Mouse (Mus musculus): Measurements from ENCODE around the gene Vstm4. TPM values are rescaled to one million over a fixed set of nuclear protein-coding genes. Genes with fewer than 3 reads are reported as not detected.

Vstm4 gene
- polyA plus RNA-seq, 1 experiment from 2014 or later: 7.7 TPM

DNA sequence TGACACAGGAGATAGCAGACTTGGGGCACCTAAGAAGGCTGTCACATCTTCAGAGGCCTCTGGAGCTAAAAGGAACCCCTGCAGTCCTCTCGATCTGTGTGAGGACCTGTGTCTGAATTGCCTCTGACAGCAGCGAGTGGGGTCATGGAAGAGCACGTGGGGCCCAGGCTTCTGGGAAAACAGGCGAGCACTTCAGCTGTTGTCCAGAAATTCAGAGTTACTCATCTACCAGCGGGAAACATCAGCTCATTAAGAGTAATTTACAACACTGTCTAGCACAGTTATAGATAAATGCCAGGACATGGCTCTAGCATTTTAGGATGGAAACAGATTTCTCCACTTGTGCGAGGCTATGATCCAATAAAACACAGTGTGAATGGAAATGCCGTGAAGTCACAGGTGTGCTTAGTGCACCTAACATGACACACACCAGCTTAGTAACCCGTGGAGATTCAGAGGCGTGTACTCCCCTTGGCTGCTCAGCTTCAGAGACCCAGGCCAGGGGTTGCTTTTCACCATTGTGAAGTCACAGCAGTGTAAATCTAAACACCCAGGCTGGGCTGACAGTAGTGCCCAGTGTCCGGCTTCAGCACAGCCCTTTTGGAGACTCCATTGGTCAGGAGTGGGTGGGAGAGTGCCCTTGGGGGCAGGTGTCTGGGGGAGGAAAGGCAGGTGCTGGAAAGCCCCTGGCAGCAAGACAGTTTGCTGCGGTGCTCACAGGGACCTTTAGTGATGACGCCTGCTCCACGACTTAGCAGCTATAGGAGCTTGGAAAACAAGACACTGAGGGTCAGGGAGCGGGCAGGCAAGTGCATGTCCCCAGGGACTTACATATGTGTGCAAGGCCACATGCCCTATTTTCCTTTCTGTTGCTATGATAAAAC, 32.0 kb upstream of the Vstm4 start:
- no peak overlapping the region for H3K27ac ChIP-seq (replicated peaks; ENCODE audit: low read depth, low read length)
- no peaks in the 10 kb centered on the region for H3K9me3 ChIP-seq (ENCODE audit: control insufficient read depth, low read length)
- H3K4me2 ChIP-seq (ENCODE audit: low read length): no peak overlapping the region
- H3K4me3 ChIP-seq (replicated peaks; ENCODE audit: low read depth, low read length): no peak overlapping the region
- no peaks in the 10 kb centered on the region for H3K27me3 ChIP-seq (ENCODE audit: control insufficient read depth, insufficient read depth, low read length)
- no peak for ATAC-seq (ENCODE audit: low FRiP score, low TSS enrichment)
- DNase-seq: no peak
- no peak overlapping the region for H3K9ac ChIP-seq (replicated peaks; ENCODE audit: low read length)
- no peaks in the 10 kb centered on the region for H3K36me3 ChIP-seq (ENCODE audit: control insufficient read depth, insufficient read depth, low read length)
- WGBS: 63% methylated on average over 14 of the region's 14 CpGs
- peaks cover 5% of the 10 kb centered on the region; the same call in 1 of the 2 replicates for H3K4me1 ChIP-seq (ENCODE audit: control insufficient read depth, insufficient read depth, low read length)

DNA sequence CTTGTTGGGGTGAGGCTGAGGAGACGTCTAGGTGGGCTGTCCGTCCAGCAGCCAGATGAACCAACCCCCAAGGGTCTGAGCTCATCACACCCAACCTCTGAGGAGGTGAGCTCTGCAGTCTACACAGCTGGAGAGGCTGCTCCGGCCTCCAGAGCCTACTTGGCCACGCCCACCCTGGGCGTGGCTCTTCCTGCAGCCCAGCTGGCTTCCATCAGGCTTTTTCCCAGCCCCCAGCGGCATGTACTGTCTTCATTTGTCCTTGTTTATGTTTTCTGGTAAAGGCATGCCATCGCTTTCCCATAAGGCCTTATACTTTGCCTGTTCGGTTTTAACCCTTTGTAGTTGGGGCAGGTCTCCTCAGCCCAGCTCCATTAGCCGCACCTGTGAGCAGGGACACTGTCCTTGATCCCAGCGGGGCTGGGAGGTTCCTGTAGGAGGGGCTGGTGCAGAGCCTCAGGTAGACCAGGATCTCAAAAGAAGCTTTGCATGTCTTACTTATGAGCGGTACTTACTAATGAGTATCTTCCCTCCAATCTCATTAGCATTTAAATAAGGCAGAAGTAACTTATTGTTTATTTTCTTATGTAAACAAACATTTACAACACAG, 31.0 kb upstream of the Vstm4 start:
- H3K4me2 ChIP-seq (ENCODE audit: low read length): peak overlapping the region; percentile 19; the same call in 1 of the 2 replicates
- DNase-seq (peak; percentile 67), ATAC-seq (ENCODE audit: low FRiP score, low TSS enrichment) (no peak)

DNA sequence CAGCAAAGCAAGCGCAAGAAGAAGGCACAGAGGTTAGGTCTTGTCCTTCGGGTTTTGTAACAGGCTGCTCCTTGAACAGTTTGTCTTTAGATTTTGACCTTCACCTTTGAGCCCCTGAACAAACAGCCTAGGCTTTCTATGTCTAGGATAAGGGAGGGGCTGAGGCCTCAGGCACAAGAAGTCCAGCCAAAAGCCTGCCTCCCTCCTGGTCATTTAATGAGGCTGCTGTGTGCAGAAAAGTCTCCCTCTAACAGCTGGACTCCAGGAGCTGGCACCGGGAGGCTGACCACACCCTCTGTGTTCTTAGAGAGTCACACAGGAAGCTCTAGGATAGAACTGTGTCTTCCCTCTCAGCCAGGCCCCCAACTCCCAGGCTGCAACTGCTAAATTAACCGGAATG, 29.4 kb upstream of the Vstm4 start:
- no peak overlapping the region for H3K9ac ChIP-seq (replicated peaks; ENCODE audit: low read length)
- peaks cover 5% of the 10 kb centered on the region; the same call in 1 of the 2 replicates for H3K4me1 ChIP-seq (ENCODE audit: control insufficient read depth, insufficient read depth, low read length)
- H3K27me3 ChIP-seq (ENCODE audit: control insufficient read depth, insufficient read depth, low read length): no peaks in the 10 kb centered on the region
- ATAC-seq (ENCODE audit: low FRiP score, low TSS enrichment) (no peak), DNase-seq (no peak)
- H3K27ac ChIP-seq (replicated peaks; ENCODE audit: low read depth, low read length): no peak overlapping the region
- H3K4me3 ChIP-seq (replicated peaks; ENCODE audit: low read depth, low read length): no peak overlapping the region
- WGBS: 79% methylated on average over 4 of the region's 4 CpGs
- no peaks in the 10 kb centered on the region for H3K36me3 ChIP-seq (ENCODE audit: control insufficient read depth, insufficient read depth, low read length)
- H3K9me3 ChIP-seq (ENCODE audit: control insufficient read depth, low read length): no peaks in the 10 kb centered on the region
- H3K4me2 ChIP-seq (ENCODE audit: low read length): no peak overlapping the region

More for the DNA sequence above, 31.0 kb upstream of the Vstm4 start:
- Histone ChIP-seq H3K27ac (replicated peaks; ENCODE audit: low read depth, low read length) (no peak overlapping the region), H3K9me3 (ENCODE audit: control insufficient read depth, low read length) (no peaks in the 10 kb centered on the region), H3K27me3 (ENCODE audit: control insufficient read depth, insufficient read depth, low read length) (no peaks in the 10 kb centered on the region), H3K4me3 (replicated peaks; ENCODE audit: low read depth, low read length) (no peak overlapping the region), H3K4me1 (ENCODE audit: control insufficient read depth, insufficient read depth, low read length) (peaks cover 5% of the 10 kb centered on the region; the same call in 1 of the 2 replicates), H3K9ac (replicated peaks; ENCODE audit: low read length) (no peak overlapping the region), H3K36me3 (ENCODE audit: control insufficient read depth, insufficient read depth, low read length) (no peaks in the 10 kb centered on the region)
- 11% methylated on average over 11 of the region's 11 CpGs for WGBS

DNA sequence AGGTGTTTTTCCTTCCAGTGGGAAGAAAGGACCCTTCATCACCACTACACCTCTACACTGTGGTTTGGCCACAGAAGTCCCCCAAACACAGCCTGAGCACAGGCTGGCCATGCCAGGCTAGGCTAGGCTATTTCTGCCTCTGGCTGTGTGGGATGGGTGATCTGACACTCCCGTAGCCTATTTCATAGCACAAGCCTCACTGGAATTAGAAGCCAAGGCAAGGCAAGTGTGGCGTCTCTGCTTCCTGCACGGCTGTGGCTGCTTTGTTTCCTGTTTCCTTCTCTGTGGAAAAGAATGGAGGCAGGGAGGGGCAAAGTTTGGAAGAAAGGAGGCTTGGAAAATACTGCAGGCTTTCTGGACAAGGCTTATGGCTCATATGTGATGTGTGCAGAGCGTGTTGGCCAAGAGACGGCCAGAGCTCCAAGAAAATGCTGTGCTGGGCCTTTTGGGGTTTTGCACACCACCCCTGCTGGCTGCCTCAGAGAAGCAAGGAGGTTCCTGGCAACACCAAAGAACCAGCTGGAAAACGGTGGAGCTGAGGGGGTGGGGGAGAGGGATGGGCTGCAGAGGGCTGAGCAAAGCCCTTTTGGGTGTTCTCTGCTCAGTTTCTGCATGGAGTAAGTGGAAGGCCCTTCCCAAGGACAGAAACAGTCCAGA, 28.4 kb upstream of the Vstm4 start:
- ATAC-seq (ENCODE audit: low FRiP score, low TSS enrichment): no peak

DNA sequence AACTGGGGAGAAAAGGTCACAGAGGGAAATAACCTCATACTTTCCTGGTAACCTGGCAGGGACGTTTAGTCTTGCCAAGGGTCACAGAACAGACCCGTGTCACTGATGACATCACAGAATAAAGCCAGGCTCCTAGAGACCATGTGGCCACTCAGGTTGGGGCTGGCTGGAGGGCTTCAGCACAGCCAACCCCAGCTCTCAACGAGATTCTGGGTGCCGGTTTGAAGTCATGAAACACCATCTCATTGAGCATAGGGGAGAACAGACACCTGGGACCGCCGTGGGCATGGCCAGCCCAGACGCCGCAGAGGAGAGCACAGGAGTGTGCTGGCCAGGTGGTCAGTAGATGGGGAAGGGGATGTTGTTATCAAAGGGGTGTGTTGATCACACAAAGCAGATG, 22.7 kb upstream of the Vstm4 start, which contains the start of gene Fam170b:
Gene Fam170b (plus strand): TSS at position 116 of the 400 bp plus-strand sequence.
- H3K36me3 ChIP-seq (ENCODE audit: control insufficient read depth, insufficient read depth, low read length): no peaks in the 10 kb centered on the region
- H3K9ac ChIP-seq (replicated peaks; ENCODE audit: low read length): no peak within 1 kb of the TSS
- H3K4me1 ChIP-seq (ENCODE audit: control insufficient read depth, insufficient read depth, low read length): no peaks in the 10 kb centered on the region
- 83% methylated on average over 8 of the region's 8 CpGs for WGBS
- DNase-seq: no peak
- H3K4me2 ChIP-seq (ENCODE audit: low read length): no peak within 1 kb of the TSS
- H3K4me3 ChIP-seq (replicated peaks; ENCODE audit: low read depth, low read length): no peak within 1 kb of the TSS
- H3K27ac ChIP-seq (replicated peaks; ENCODE audit: low read depth, low read length): no peak within 1 kb of the TSS
- H3K27me3 ChIP-seq (ENCODE audit: control insufficient read depth, insufficient read depth, low read length): no peaks in the 10 kb centered on the region
- H3K9me3 ChIP-seq (ENCODE audit: control insufficient read depth, low read length): no peaks in the 10 kb centered on the region
- no peak for ATAC-seq (ENCODE audit: low FRiP score, low TSS enrichment)

More for the DNA sequence above, 28.4 kb upstream of the Vstm4 start:
- Histone ChIP-seq H3K4me1 (ENCODE audit: control insufficient read depth, insufficient read depth, low read length) (peaks cover 5% of the 10 kb centered on the region; the same call in 1 of the 2 replicates), H3K9me3 (ENCODE audit: control insufficient read depth, low read length) (no peaks in the 10 kb centered on the region), H3K27me3 (ENCODE audit: control insufficient read depth, insufficient read depth, low read length) (no peaks in the 10 kb centered on the region), H3K4me2 (ENCODE audit: low read length) (no peak overlapping the region), H3K9ac (replicated peaks; ENCODE audit: low read length) (no peak overlapping the region), H3K36me3 (ENCODE audit: control insufficient read depth, insufficient read depth, low read length) (no peaks in the 10 kb centered on the region), H3K4me3 (replicated peaks; ENCODE audit: low read depth, low read length) (no peak overlapping the region), H3K27ac (replicated peaks; ENCODE audit: low read depth, low read length) (no peak overlapping the region)
- WGBS: 61% methylated on average over 6 of the region's 6 CpGs
- no peak for DNase-seq

DNA sequence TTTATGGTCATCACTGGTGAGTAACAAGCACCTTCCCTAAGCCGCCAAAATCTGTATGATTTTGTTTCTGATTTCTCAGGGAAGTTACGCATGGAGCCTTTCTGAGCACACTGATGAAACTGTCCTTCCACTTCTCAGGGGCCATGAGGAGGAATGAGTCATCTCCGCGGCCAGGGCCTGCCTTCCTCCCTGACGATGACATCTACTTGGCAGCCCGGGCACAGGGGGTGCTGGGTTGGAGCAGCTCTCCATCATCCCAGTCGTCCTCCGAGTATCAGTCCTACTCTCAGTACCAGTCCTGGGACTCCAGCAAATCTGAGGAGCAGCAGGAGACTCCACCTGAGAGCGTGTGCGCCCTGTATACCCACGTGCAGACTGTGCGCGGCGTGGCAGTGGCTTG, 21.4 kb upstream of the Vstm4 start:
- Histone ChIP-seq H3K9ac (replicated peaks; ENCODE audit: low read length) (no peak overlapping the region), H3K27me3 (ENCODE audit: control insufficient read depth, insufficient read depth, low read length) (no peaks in the 10 kb centered on the region), H3K36me3 (ENCODE audit: control insufficient read depth, insufficient read depth, low read length) (no peaks in the 10 kb centered on the region), H3K4me2 (ENCODE audit: low read length) (no peak overlapping the region), H3K4me3 (replicated peaks; ENCODE audit: low read depth, low read length) (no peak overlapping the region), H3K9me3 (ENCODE audit: control insufficient read depth, low read length) (no peaks in the 10 kb centered on the region), H3K27ac (replicated peaks; ENCODE audit: low read depth, low read length) (no peak overlapping the region), H3K4me1 (ENCODE audit: control insufficient read depth, insufficient read depth, low read length) (no peaks in the 10 kb centered on the region)
- DNase-seq (no peak), ATAC-seq (ENCODE audit: low FRiP score, low TSS enrichment) (no peak)
- WGBS: 92% methylated on average over 14 of the region's 14 CpGs

DNA sequence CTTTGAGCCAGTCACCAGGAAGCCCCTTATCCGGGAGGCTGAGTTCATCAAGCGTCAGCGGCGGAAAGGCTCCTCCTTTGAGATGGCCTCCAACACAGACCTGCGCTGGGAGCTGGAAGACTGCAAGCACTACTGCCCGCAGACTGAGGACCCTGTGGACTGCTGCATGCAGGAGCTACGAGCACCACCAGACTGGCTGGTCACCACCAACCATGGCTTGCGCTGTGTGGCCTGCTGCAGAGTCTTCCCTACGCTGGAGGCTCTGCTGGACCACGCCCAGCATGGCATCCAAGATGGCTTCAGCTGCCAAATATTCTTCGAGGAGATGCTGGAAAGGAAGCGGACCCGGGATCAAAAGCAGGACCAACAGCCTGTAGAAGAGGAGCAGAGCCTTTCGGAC, 21.0 kb upstream of the Vstm4 start:
- DNase-seq (no peak), ATAC-seq (ENCODE audit: low FRiP score, low TSS enrichment) (no peak)
- H3K9me3 ChIP-seq (ENCODE audit: control insufficient read depth, low read length): no peaks in the 10 kb centered on the region
- no peak overlapping the region for H3K4me3 ChIP-seq (replicated peaks; ENCODE audit: low read depth, low read length)
- H3K27me3 ChIP-seq (ENCODE audit: control insufficient read depth, insufficient read depth, low read length): no peaks in the 10 kb centered on the region
- no peak overlapping the region for H3K9ac ChIP-seq (replicated peaks; ENCODE audit: low read length)
- no peak overlapping the region for H3K4me2 ChIP-seq (ENCODE audit: low read length)
- H3K36me3 ChIP-seq (ENCODE audit: control insufficient read depth, insufficient read depth, low read length): no peaks in the 10 kb centered on the region
- WGBS: 92% methylated on average over 14 of the region's 14 CpGs
- H3K27ac ChIP-seq (replicated peaks; ENCODE audit: low read depth, low read length): no peak overlapping the region
- no peaks in the 10 kb centered on the region for H3K4me1 ChIP-seq (ENCODE audit: control insufficient read depth, insufficient read depth, low read length)

DNA sequence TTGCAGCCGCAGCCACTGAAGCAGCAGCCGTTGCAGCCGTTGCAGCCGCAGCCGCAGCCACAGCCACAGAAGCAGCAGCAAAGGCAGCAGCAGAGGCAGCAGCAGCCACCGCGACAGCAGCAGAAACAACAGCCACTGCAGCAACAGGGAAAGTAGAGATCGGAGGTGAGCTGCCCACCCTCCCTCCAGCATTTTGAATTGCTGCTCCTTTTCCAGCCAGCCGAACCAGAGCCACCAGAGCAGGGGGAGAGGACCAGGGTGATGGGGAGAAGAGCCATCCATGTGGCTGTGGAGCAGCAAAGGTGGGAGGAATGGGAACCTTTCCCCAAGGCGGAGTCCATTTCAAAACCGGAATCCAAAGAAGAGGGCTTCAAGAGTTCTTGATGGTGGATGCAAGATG, 20.4 kb upstream of the Vstm4 start:
- no peak for DNase-seq
- no peak for ATAC-seq (ENCODE audit: low FRiP score, low TSS enrichment)
- Histone ChIP-seq H3K4me2 (ENCODE audit: low read length) (no peak overlapping the region), H3K4me1 (ENCODE audit: control insufficient read depth, insufficient read depth, low read length) (no peaks in the 10 kb centered on the region), H3K4me3 (replicated peaks; ENCODE audit: low read depth, low read length) (no peak overlapping the region), H3K9me3 (ENCODE audit: control insufficient read depth, low read length) (no peaks in the 10 kb centered on the region), H3K9ac (replicated peaks; ENCODE audit: low read length) (no peak overlapping the region), H3K27ac (replicated peaks; ENCODE audit: low read depth, low read length) (no peak overlapping the region), H3K36me3 (ENCODE audit: control insufficient read depth, insufficient read depth, low read length) (no peaks in the 10 kb centered on the region), H3K27me3 (ENCODE audit: control insufficient read depth, insufficient read depth, low read length) (no peaks in the 10 kb centered on the region)
- 93% methylated on average over 11 of the region's 11 CpGs for WGBS
